Mouse (Mus musculus) liver, embryonic 14.5 days (tissue): ENCODE results near the gene Ssr2. TPM values are rescaled to one million over a fixed set of nuclear protein-coding genes. Genes with fewer than 3 reads are reported as not detected.
"Not testable (repeated sequence)": the region's sequence is repeated elsewhere in the genome, so short reads cannot be mapped to it uniquely, and the experiment has no call there.

Experiments
- ATAC-seq: fragments of 200-750 bp; cut with Nextera tagmentation; 2 replicates; pipeline ENCODE4 v1.8.0; 2017; ENCODE audit warnings: moderate number of reproducible peaks, mild to moderate bottlenecking, moderate library complexity; ENCODE audit not compliant: insufficient read depth
- DNase-seq, 3 experiments: peaks; one replicate each; pipeline ENCODE4 v3.0.0-alpha.2; 2012 to 2013; ENCODE audit warnings: low read depth in 3 of 3, low spot score in 3 of 3
- H3K27ac ChIP-seq: fragments of 300-500 bp; sonication (generic); 2 replicates; pipeline ENCODE4 v1.5.1; 2014; ENCODE audit warnings: moderate library complexity, mild to moderate bottlenecking, control low read depth, inconsistent platforms
- H3K27me3 ChIP-seq: fragments of 300-500 bp; sonication (generic); 2 replicates; pipeline ENCODE4 v1.6.1; 2014; ENCODE audit warnings: mild to moderate bottlenecking, low read length, moderate library complexity; ENCODE audit not compliant: control insufficient read depth, insufficient read depth
- H3K36me3 ChIP-seq: fragments of 300-500 bp; sonication (generic); replicated peaks from 2 replicates; pipeline ENCODE4 v1.6.1; 2014; ENCODE audit warnings: low read depth; ENCODE audit not compliant: control insufficient read depth, insufficient read depth
- H3K4me1 ChIP-seq, 2 experiments: fragments of 200-500 bp in 1 of 2; fragments of 300-500 bp in 1 of 2; sonication (generic) in 1 of 2; replicated peaks; 2 replicates each; pipeline ENCODE4 v1.6.1; 2012 to 2014; ENCODE audit warnings: antibody characterized with exemption in 1 of 2, inconsistent platforms in 1 of 2, low read length in 1 of 2; ENCODE audit not compliant: control insufficient read depth in 2 of 2, insufficient read depth in 2 of 2
- H3K4me2 ChIP-seq: fragments of 300-500 bp; sonication (generic); 2 replicates; pipeline ENCODE4 v1.6.1; 2014; ENCODE audit warnings: low read depth, mild to moderate bottlenecking, control low read depth, moderate library complexity
- H3K4me3 ChIP-seq, 2 experiments: fragments of 200-500 bp in 1 of 2; fragments of 300-500 bp in 1 of 2; sonication (generic) in 1 of 2; 2 replicates each; pipeline ENCODE4 v1.5.1; 2012 to 2014; ENCODE audit warnings: low read depth in 2 of 2, low read length in 2 of 2, mild to moderate bottlenecking in 2 of 2, control low read depth in 1 of 2, inconsistent platforms in 1 of 2, moderate library complexity in 1 of 2; ENCODE audit not compliant: insufficient read depth in 1 of 2
- H3K9ac ChIP-seq: fragments of 300-500 bp; sonication (generic); replicated peaks from 2 replicates; pipeline ENCODE4 v1.6.1; 2014; ENCODE audit warnings: mild to moderate bottlenecking, control low read depth, moderate library complexity
- H3K9me3 ChIP-seq: fragments of 300-500 bp; sonication (generic); 2 replicates; pipeline ENCODE4 v1.6.1; 2016; ENCODE audit warnings: low read length, mixed read lengths; ENCODE audit not compliant: control insufficient read depth
- CTCF ChIP-seq: IDR thresholded peaks from 2 replicates; pipeline ENCODE4 v1.5.1; 2016; ENCODE audit warnings: antibody characterized with exemption, low read depth, control low read depth
- EP300 ChIP-seq: IDR thresholded peaks from 2 replicates; pipeline ENCODE4 v1.6.1; 2016; ENCODE audit warnings: antibody characterized with exemption, low read depth
- WGBS: fragments of 180-500 bp; shearing (Covaris S2); extraction: QIAGEN DNeasy Blood & Tissue Kit; methylation state at CpG from one replicate; pipeline ENCODE4 v1.1.7; 2014; ENCODE audit not compliant: insufficient replicate concordance; 5-methylcytosine and 5-hydroxymethylcytosine counted together
- polyA plus RNA-seq, 2 experiments: library from polyadenylated mRNA; depleted of rRNA in 1 of 2; stranded (reverse) in 1 of 2; unstranded in 1 of 2; fragments of >200 nt; fragmentation: Nextera tagmentation in 1 of 2; extraction: Ambion mirVana in 1 of 2; gene quantifications; 2 replicates each; pipeline versions ENCODE4 v1.2.1 to v1.2.3; 2012 to 2014

The Ssr2 gene
- polyA plus RNA-seq, 2 experiments, result 165 to 173 TPM

DNA sequence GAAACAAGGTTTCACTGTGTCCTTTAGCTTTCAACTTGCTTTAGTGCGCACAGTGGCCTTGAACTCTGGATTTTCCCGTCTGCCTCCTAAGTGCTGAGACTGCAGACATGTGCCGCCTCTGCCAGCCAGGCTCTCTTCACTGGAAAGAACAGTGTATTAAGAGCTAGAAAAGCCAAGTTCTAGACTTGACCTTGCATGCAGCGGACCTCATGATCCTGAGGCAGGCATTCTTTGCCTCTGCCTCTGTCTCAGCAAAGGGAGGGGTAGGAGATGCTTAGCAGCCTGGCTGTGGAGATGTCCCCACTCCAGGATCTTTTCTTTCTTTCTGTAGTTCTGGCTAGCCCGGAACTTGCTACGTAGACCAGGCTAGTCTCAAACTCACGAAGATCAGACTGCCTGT lies 29.2 kb downstream of the Ssr2 start:
- H3K9me3 ChIP-seq, result no peaks in the 10 kb centered on the region
- no peak overlapping the region for H3K27ac ChIP-seq
- H3K4me3 ChIP-seq, result no peak overlapping the region
- no peaks in the 10 kb centered on the region for H3K27me3 ChIP-seq
- 74% methylated on average over 7 of the region's 7 CpGs for WGBS
- ATAC-seq (no peak), DNase-seq (no peak)
- peaks cover 0 to 6% of the 10 kb centered on the region in 2 experiments; a peak in 3 of 4 replicates for H3K4me1 ChIP-seq
- H3K36me3 ChIP-seq, result no peaks in the 10 kb centered on the region
- no peak overlapping the region for H3K9ac ChIP-seq
- no peak for TF ChIP-seq CTCF
- TF ChIP-seq EP300, result no peak
- no peak overlapping the region for H3K4me2 ChIP-seq

DNA sequence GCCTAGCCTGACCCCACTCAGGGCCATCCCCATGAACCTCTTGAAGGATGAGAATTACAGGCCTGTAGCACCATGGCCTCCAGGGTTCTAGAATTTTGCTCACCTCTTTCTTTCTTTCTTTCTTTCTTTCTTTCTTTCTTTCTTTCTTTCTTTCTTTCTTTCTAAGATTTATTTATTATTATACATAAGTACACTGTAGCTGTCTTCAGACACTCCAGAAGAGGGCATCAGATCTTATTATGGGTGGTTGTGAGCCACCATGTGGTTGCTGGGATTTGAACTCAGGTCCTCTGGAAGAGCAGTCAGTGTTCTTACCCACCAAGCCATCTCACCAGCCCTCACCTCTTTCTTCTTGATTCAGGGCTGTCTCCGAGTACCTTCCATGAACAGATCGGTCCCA lies 30.0 kb downstream of the Ssr2 start, which contains the start of gene Arhgef2:
TSS of gene Arhgef2 (plus strand) at position 301 of the 400 bp plus-strand sequence.
- 82% methylated on average over 2 of the region's 2 CpGs for WGBS
- H3K9me3 ChIP-seq, H3K9ac ChIP-seq, ATAC-seq, H3K27me3 ChIP-seq, H3K4me3 ChIP-seq, DNase-seq, H3K27ac ChIP-seq, H3K36me3 ChIP-seq, H3K4me2 ChIP-seq, H3K4me1 ChIP-seq: not testable (repeated sequence)

DNA sequence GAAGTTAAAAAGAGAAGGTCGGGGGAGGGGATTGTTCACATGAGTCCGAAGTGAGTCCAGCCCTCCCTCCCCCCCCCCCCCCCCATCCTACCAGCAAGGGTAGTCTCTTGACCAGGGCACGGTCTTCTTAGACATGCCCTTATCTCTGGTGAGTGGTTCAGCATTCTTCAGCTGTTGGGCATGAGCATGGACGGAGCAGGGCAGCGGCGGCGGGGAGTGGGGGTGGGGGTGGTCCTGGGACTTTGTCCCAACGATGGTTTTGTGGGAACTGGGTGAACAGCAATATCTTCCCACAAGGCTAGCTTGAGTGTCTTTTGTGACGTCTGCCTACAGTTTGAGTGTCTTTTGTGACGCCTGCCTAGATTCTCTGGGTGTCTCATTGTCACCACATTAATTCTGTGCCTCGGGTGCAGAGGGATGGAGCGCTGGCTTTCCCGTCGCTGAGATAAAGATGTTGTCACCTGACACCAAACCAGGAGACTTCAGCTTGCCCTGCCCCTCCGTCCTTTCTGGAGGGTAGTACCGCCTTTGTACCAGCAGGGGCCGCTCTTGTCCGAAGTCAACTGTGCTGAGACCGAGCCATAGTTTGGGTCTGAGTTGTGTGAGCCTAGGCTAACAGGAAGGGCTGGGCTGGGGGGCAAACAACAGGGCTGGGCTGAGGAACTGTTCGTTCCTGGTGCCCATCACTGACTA lies 31.5 kb downstream of the Ssr2 start:
- WGBS, result under 1% methylated on average over 20 of the region's 20 CpGs

DNA sequence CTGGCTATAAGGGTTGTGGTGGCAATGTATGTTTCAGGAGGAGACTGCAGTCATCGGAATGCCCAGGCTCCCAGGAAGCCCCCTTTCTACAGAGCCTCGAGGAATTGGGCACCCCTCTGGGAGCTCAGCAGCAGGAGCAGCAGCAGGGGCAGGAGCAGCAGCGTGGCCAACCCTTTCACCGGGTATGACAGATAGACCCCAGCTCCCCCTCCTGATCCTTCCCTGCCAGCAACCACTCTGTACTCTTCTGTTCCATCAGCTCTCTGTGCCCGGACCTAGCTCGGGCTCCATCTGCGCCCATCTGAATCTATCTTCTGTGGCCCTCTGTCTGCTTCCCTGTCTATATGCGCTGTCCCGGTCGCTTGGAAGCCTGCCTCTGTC lies 32.1 kb downstream of the Ssr2 start:
- no peak for TF ChIP-seq EP300
- no peak for TF ChIP-seq CTCF
- H3K27me3 ChIP-seq, result no peaks in the 10 kb centered on the region
- no peak overlapping the region for H3K4me3 ChIP-seq
- ATAC-seq, result peak; percentile 42
- no peak overlapping the region for H3K9ac ChIP-seq
- WGBS, result 29% methylated on average over 10 of the region's 10 CpGs
- peak overlapping the region; percentile 44; the same call in 1 of the 2 replicates for H3K4me2 ChIP-seq
- no peaks in the 10 kb centered on the region for H3K36me3 ChIP-seq
- H3K9me3 ChIP-seq, result no peaks in the 10 kb centered on the region
- H3K27ac ChIP-seq, result no peak overlapping the region
- no peak for DNase-seq
- peaks cover 0 to 6% of the 10 kb centered on the region in 2 experiments; a peak in 3 of 4 replicates for H3K4me1 ChIP-seq

More for the DNA sequence above, 31.5 kb downstream of the Ssr2 start:
- no peak overlapping the region for H3K9ac ChIP-seq
- H3K4me3 ChIP-seq, result peak overlapping the region in 1 of 2 experiments; percentile 31; a peak in 1 of 4 replicates
- no peaks in the 10 kb centered on the region for H3K36me3 ChIP-seq
- ATAC-seq (peak; percentile 85), DNase-seq (peak; percentile 57 to 76 (median 65))
- no peak overlapping the region for H3K27ac ChIP-seq
- peaks cover 0 to 6% of the 10 kb centered on the region in 2 experiments; a peak in 3 of 4 replicates for H3K4me1 ChIP-seq
- no peaks in the 10 kb centered on the region for H3K9me3 ChIP-seq
- no peaks in the 10 kb centered on the region for H3K27me3 ChIP-seq
- H3K4me2 ChIP-seq, result peak overlapping the region; percentile 48
- TF ChIP-seq EP300 (no peak), CTCF (peak; percentile 100)

DNA sequence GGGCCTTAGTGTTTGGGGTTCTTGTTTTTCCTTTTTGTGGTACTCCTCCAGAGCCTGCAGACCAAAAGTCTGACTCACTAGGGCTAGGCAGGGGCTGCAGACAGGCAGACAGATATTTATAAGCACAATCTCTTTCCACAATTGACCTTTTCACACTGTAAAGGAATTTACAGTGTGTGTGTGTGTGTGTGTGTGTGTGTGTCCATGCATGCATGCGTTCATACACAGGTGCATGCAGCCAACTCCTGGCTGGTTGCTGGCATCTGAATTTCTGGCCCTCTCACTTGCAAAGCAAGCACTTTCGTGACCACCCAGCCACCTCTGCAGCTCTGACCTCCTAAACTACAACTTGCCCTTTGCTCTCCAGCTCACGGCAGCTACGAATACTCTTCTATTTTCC lies 33.4 kb downstream of the Ssr2 start:
- no peak for ATAC-seq
- TF ChIP-seq EP300 (no peak), CTCF (no peak)
- Histone ChIP-seq H3K4me1 (peaks cover 0 to 6% of the 10 kb centered on the region in 2 experiments; a peak in 3 of 4 replicates), H3K27ac (no peak overlapping the region), H3K4me2 (no peak overlapping the region), H3K4me3 (no peak overlapping the region), H3K9me3 (no peaks in the 10 kb centered on the region), H3K36me3 (no peaks in the 10 kb centered on the region), H3K9ac (no peak overlapping the region), H3K27me3 (no peaks in the 10 kb centered on the region)
- DNase-seq, result no peak
- WGBS, result 56% methylated on average over 4 of the region's 4 CpGs
